Comparison of ENCODE assay signal across 9 mouse cellular contexts in genomic region chr4:155653451-155654182, GRCm38 (mm10). TPM values are rescaled to one million over a fixed set of nuclear protein-coding genes. Genes with fewer than 3 reads are reported as not detected.
DNase-seq lines count a peak whose midpoint lies in the region; ATAC-seq lines count a peak whose summit lies in the region.
"Had no signal": no experiment of that assay in that cellular context is flagged by ENCODE, and none has a peak within 500 bp of the region (broad histone marks: within the 10 kb centered on the region; RNA-seq: fewer than 3 reads in every experiment).

No protein-coding gene starts in this region.

- peak; percentile 36; the same call in 1 of the 2 replicates for ATAC-seq in heart, embryonic 15.5 days (replicated peaks; ENCODE audit: insufficient number of reproducible peaks, insufficient read depth, low FRiP score, low read depth)
- no peak for ATAC-seq in midbrain, embryonic 16.5 days

- 2% methylated on average over 31 of the region's 31 CpGs for WGBS in heart, embryonic 15.5 days
- WGBS in midbrain, embryonic 16.5 days: 2% methylated on average over 31 of the region's 31 CpGs

- peaks cover 33% of the 10 kb centered on the region for H3K27me3 ChIP-seq in heart, embryonic 15.5 days
- peaks cover 54% of the 10 kb centered on the region for H3K27me3 ChIP-seq in midbrain, embryonic 16.5 days (ENCODE audit: control insufficient read depth, insufficient read depth, low read depth, low read length)

- H3K4me1 ChIP-seq in heart, embryonic 15.5 days (replicated peaks): peaks cover 50% of the 10 kb centered on the region
- peaks cover 22% of the 10 kb centered on the region; the same call in 1 of the 2 replicates for H3K4me1 ChIP-seq in midbrain, embryonic 16.5 days (ENCODE audit: control insufficient read depth, insufficient read depth, low read length)

- peak; percentile 40 for DNase-seq in right cerebral cortex, postnatal 4 days
- DNase-seq in right cerebral cortex, postnatal 14 days: no peak
- peak; percentile 71 to 73 for DNase-seq in cerebellum, postnatal 25 days
- DNase-seq in kidney, postnatal 4 days: peak; percentile 66 to 75
- DNase-seq in layer of hippocampus, adult 9-11 months: no peak
- no peak for DNase-seq in spleen, postnatal 10 days (ENCODE audit: low spot score in 2 of 2)

- H3K9ac ChIP-seq in heart, embryonic 15.5 days: peak overlapping the region; percentile 50
- peak overlapping the region; percentile 63 for H3K9ac ChIP-seq in midbrain, embryonic 16.5 days (ENCODE audit: low read depth, low read length)

- peaks cover 28% of the 10 kb centered on the region for H3K36me3 ChIP-seq in heart, embryonic 15.5 days
- H3K36me3 ChIP-seq in midbrain, embryonic 16.5 days (ENCODE audit: control insufficient read depth, insufficient read depth, low read length): peaks cover 38% of the 10 kb centered on the region

- H3K4me3 ChIP-seq in heart, embryonic 15.5 days: peak overlapping the region; percentile 48
- H3K4me3 ChIP-seq in midbrain, embryonic 16.5 days (ENCODE audit: low read depth, low read length): peak overlapping the region; percentile 30

- H3K27ac ChIP-seq in heart, embryonic 15.5 days: peak overlapping the region; percentile 61
- H3K27ac ChIP-seq in midbrain, embryonic 16.5 days (ENCODE audit: low read length): no peak overlapping the region

- no peaks in the 10 kb centered on the region for H3K9me3 ChIP-seq in heart, embryonic 15.5 days (replicated peaks)
- no peaks in the 10 kb centered on the region for H3K9me3 ChIP-seq in midbrain, embryonic 16.5 days (replicated peaks; ENCODE audit: control insufficient read depth, low read length, poor library complexity, severe bottlenecking)

- peak overlapping the region; percentile 76 for H3K4me2 ChIP-seq in heart, embryonic 15.5 days
- peak overlapping the region; percentile 64 for H3K4me2 ChIP-seq in midbrain, embryonic 16.5 days (ENCODE audit: low read length)

RNA-seq across cellular contexts. Expression of gene Mmp23, which starts 0.4 kb away (rescaled TPM):
- polyA plus RNA-seq in heart, embryonic 15.5 days (2015; fragmentation: Nextera tagmentation; extraction: Ambion mirVana): 65.5 and 74.9 TPM in 2 replicates
- 3.1 and 4.6 TPM in 2 replicates for polyA plus RNA-seq in midbrain, embryonic 16.5 days (2015; fragmentation: Nextera tagmentation; extraction: Ambion mirVana)

RNA-seq across cellular contexts. Expression of gene Gm10563, which starts 8.4 kb away (rescaled TPM):
- not detected in 2 replicates for polyA plus RNA-seq in heart, embryonic 15.5 days (2015; fragmentation: Nextera tagmentation; extraction: Ambion mirVana)
- not detected in 2 replicates for polyA plus RNA-seq in midbrain, embryonic 16.5 days (2015; fragmentation: Nextera tagmentation; extraction: Ambion mirVana)
- polyA plus RNA-seq: cortical plate, adult 2 months had no signal

RNA-seq across cellular contexts. Expression of gene Mib2, which starts 15.4 kb away (rescaled TPM):
- polyA plus RNA-seq in heart, embryonic 15.5 days (2015; fragmentation: Nextera tagmentation; extraction: Ambion mirVana): 17.3 and 23.4 TPM in 2 replicates
- polyA plus RNA-seq in midbrain, embryonic 16.5 days (2015; fragmentation: Nextera tagmentation; extraction: Ambion mirVana): 57.3 and 60.9 TPM in 2 replicates

RNA-seq across cellular contexts. Expression of gene Cdk11b, which starts 29.0 kb away (rescaled TPM):
- polyA plus RNA-seq in heart, embryonic 15.5 days (2015; fragmentation: Nextera tagmentation; extraction: Ambion mirVana): 38.4 and 41.8 TPM in 2 replicates
- 57.2 and 58.9 TPM in 2 replicates for polyA plus RNA-seq in midbrain, embryonic 16.5 days (2015; fragmentation: Nextera tagmentation; extraction: Ambion mirVana)

RNA-seq across cellular contexts. Expression of gene Fndc10, which starts 40.5 kb away (rescaled TPM):
- 3.8 and 5.0 TPM in 2 replicates for polyA plus RNA-seq in heart, embryonic 15.5 days (2015; fragmentation: Nextera tagmentation; extraction: Ambion mirVana)
- polyA plus RNA-seq in midbrain, embryonic 16.5 days (2015; fragmentation: Nextera tagmentation; extraction: Ambion mirVana): 11.4 and 12.2 TPM in 2 replicates

Comparison
In these comparisons a context has a peak if more than half of its experiments do, and no peak if none do; other contexts are left out.
1. DNase-seq: peak in right cerebral cortex, postnatal 4 days (single experiment), cerebellum, postnatal 25 days (2 of 2) and kidney, postnatal 4 days (2 of 2); none in right cerebral cortex, postnatal 14 days (single experiment), layer of hippocampus, adult 9-11 months (single experiment) and spleen, postnatal 10 days (0 of 2).
2. RNA of gene Mmp23, which starts 0.4 kb away (polyA plus RNA-seq): 65.5 to 74.9 TPM in heart, embryonic 15.5 days; 3.1 to 4.6 TPM in midbrain, embryonic 16.5 days; every median in the first group is over 10 times any median in the second.